In genomic region chr8:75194473-75195071, GRCm38 (mm10) we compare ENCODE assay signal across 14 mouse cellular contexts. TPM values are rescaled to one million over a fixed set of nuclear protein-coding genes. Genes with fewer than 3 reads are reported as not detected.
DNase-seq lines count a peak whose midpoint lies in the region; ATAC-seq and TF ChIP-seq lines count a peak whose summit lies in the region.
"Had no signal": no experiment of that assay in that cellular context is flagged by ENCODE, and none has a peak within 500 bp of the region (broad histone marks: within the 10 kb centered on the region; RNA-seq: fewer than 3 reads in every experiment).

No protein-coding gene starts in this region.

- H3K9ac ChIP-seq in heart, postnatal 0 days (replicated peaks; ENCODE audit: low read depth, low read length), result no peak overlapping the region
- no peak overlapping the region for H3K9ac ChIP-seq in lung, embryonic 16.5 days (ENCODE audit: low read length)
- no peak overlapping the region for H3K9ac ChIP-seq in lung, postnatal 0 days (replicated peaks; ENCODE audit: low read depth)
- no peak overlapping the region for H3K9ac ChIP-seq in stomach, postnatal 0 days (ENCODE audit: low read length)
- H3K9ac ChIP-seq: embryonic facial prominence, embryonic 13.5 days; limb, embryonic 15.5 days had no signal

- no peaks in the 10 kb centered on the region for H3K27me3 ChIP-seq in heart, postnatal 0 days (ENCODE audit: control insufficient read depth, insufficient read depth, low read length)
- H3K27me3 ChIP-seq in lung, embryonic 16.5 days (ENCODE audit: control insufficient read depth, insufficient read depth, low read depth, low read length), result no peaks in the 10 kb centered on the region
- no peaks in the 10 kb centered on the region for H3K27me3 ChIP-seq in lung, postnatal 0 days (replicated peaks; ENCODE audit: insufficient read depth, low read length)
- H3K27me3 ChIP-seq in stomach, postnatal 0 days (ENCODE audit: control insufficient read depth, insufficient read depth, low read length), result no peaks in the 10 kb centered on the region
- H3K27me3 ChIP-seq: embryonic facial prominence, embryonic 13.5 days; limb, embryonic 15.5 days had no signal

- peak; percentile 31; the same call in 1 of the 2 replicates for ATAC-seq in heart, postnatal 0 days (ENCODE audit: insufficient read depth, low read depth)
- 0 out of 2 replicates have a peak, but pooled peaks have one; percentile 12 for ATAC-seq in lung, embryonic 16.5 days (ENCODE audit: low read depth)
- no peak for ATAC-seq in lung, postnatal 0 days
- 0 out of 2 replicates have a peak, but pooled peaks have one; percentile 29 for ATAC-seq in stomach, postnatal 0 days (ENCODE audit: low FRiP score, low TSS enrichment)
- no peak for ATAC-seq in inflammation-experienced regulatory T-cells, adult 6 months

- no peaks in the 10 kb centered on the region for H3K36me3 ChIP-seq in heart, postnatal 0 days (replicated peaks; ENCODE audit: control insufficient read depth, insufficient read depth, low read length)
- H3K36me3 ChIP-seq in lung, embryonic 16.5 days (ENCODE audit: control insufficient read depth, insufficient read depth, low read length), result no peaks in the 10 kb centered on the region
- H3K36me3 ChIP-seq in lung, postnatal 0 days (ENCODE audit: insufficient read depth, low read length), result no peaks in the 10 kb centered on the region
- H3K36me3 ChIP-seq in stomach, postnatal 0 days (ENCODE audit: control insufficient read depth, insufficient read depth, low read length), result no peaks in the 10 kb centered on the region
- H3K36me3 ChIP-seq: embryonic facial prominence, embryonic 13.5 days; limb, embryonic 15.5 days had no signal

- TF ChIP-seq EP300 in heart, postnatal 0 days (IDR thresholded peaks at IDR 0.05; ENCODE audit: low read depth), result no peak
- TF ChIP-seq EP300 in lung, postnatal 0 days (IDR thresholded peaks at IDR 0.05), result no peak
- no peak for TF ChIP-seq EP300 in stomach, postnatal 0 days (optimal IDR thresholded peaks at IDR 0.05)

- 43% methylated on average over 4 of the region's 4 CpGs for WGBS in heart, postnatal 0 days
- 36% methylated on average over 4 of the region's 4 CpGs for WGBS in lung, embryonic 16.5 days
- 42% methylated on average over 4 of the region's 4 CpGs for WGBS in lung, postnatal 0 days
- WGBS in stomach, postnatal 0 days, result 49% methylated on average over 4 of the region's 4 CpGs

- H3K4me1 ChIP-seq in heart, postnatal 0 days (ENCODE audit: control insufficient read depth, insufficient read depth), result peaks cover 1% of the 10 kb centered on the region; the same call in 1 of the 2 replicates
- peaks cover 5% of the 10 kb centered on the region for H3K4me1 ChIP-seq in lung, embryonic 16.5 days (replicated peaks; ENCODE audit: control insufficient read depth, insufficient read depth, low read length)
- no peaks in the 10 kb centered on the region for H3K4me1 ChIP-seq in lung, postnatal 0 days (ENCODE audit: insufficient read depth, low read depth, low read length)
- H3K4me1 ChIP-seq in stomach, postnatal 0 days (replicated peaks; ENCODE audit: control insufficient read depth, insufficient read depth), result no peaks in the 10 kb centered on the region
- H3K4me1 ChIP-seq: embryonic facial prominence, embryonic 13.5 days; limb, embryonic 15.5 days had no signal

- H3K4me2 ChIP-seq in heart, postnatal 0 days (ENCODE audit: low read depth, low read length), result no peak overlapping the region
- H3K4me2 ChIP-seq in lung, embryonic 16.5 days (ENCODE audit: low read depth, low read length), result no peak overlapping the region
- H3K4me2 ChIP-seq in lung, postnatal 0 days (replicated peaks; ENCODE audit: low read depth, low read length), result no peak overlapping the region
- no peak overlapping the region for H3K4me2 ChIP-seq in stomach, postnatal 0 days (replicated peaks; ENCODE audit: low read depth)
- H3K4me2 ChIP-seq: embryonic facial prominence, embryonic 13.5 days; limb, embryonic 15.5 days had no signal

- no peaks in the 10 kb centered on the region for H3K9me3 ChIP-seq in heart, postnatal 0 days (replicated peaks; ENCODE audit: control insufficient read depth, low read length)
- H3K9me3 ChIP-seq in lung, embryonic 16.5 days (ENCODE audit: control insufficient read depth, low read length), result no peaks in the 10 kb centered on the region
- H3K9me3 ChIP-seq in lung, postnatal 0 days (ENCODE audit: low read length), result no peaks in the 10 kb centered on the region
- no peaks in the 10 kb centered on the region for H3K9me3 ChIP-seq in stomach, postnatal 0 days (ENCODE audit: control insufficient read depth, low read length)
- H3K9me3 ChIP-seq: embryonic facial prominence, embryonic 13.5 days; limb, embryonic 15.5 days had no signal

- TF ChIP-seq CTCF in heart, postnatal 0 days (IDR thresholded peaks at IDR 0.05; ENCODE audit: low read depth), result no peak
- no peak for TF ChIP-seq CTCF in lung, postnatal 0 days (IDR thresholded peaks at IDR 0.05)
- TF ChIP-seq CTCF in stomach, postnatal 0 days (IDR thresholded peaks at IDR 0.05; ENCODE audit: low read depth), result no peak

- DNase-seq in heart, postnatal 0 days (ENCODE audit: low spot score), result peak; percentile 27
- DNase-seq in heart, adult 11 months, result no peak
- DNase-seq in lung, postnatal 0 days (ENCODE audit: low spot score), result no peak
- peak; percentile 29 for DNase-seq in adrenal gland, postnatal 25 days
- no peak for DNase-seq in stomach, postnatal 0 days (ENCODE audit: low spot score)
- DNase-seq in retina, embryonic 14.5 days (ENCODE audit: low spot score), result no peak
- DNase-seq: cerebellum, adult 9-10 months; lung, postnatal 4 days; thymus, postnatal 14 days had no signal

- no peak overlapping the region for H3K27ac ChIP-seq in heart, postnatal 0 days (ENCODE audit: low read depth)
- no peak overlapping the region for H3K27ac ChIP-seq in lung, embryonic 16.5 days (ENCODE audit: low read length)
- H3K27ac ChIP-seq in lung, postnatal 0 days (ENCODE audit: low read length), result no peak overlapping the region
- H3K27ac ChIP-seq in stomach, postnatal 0 days (replicated peaks), result no peak overlapping the region
- H3K27ac ChIP-seq: embryonic facial prominence, embryonic 13.5 days; limb, embryonic 15.5 days had no signal

- no peak overlapping the region for H3K4me3 ChIP-seq in heart, postnatal 0 days (ENCODE audit: low read depth, low read length)
- no peak overlapping the region for H3K4me3 ChIP-seq in lung, embryonic 16.5 days (ENCODE audit: low read length)
- no peak overlapping the region for H3K4me3 ChIP-seq in lung, postnatal 0 days (ENCODE audit: low read depth, low read length)
- no peak overlapping the region for H3K4me3 ChIP-seq in stomach, postnatal 0 days (ENCODE audit: low read depth, low read length)
- H3K4me3 ChIP-seq: embryonic facial prominence, embryonic 13.5 days; limb, embryonic 15.5 days had no signal

RNA-seq across cellular contexts. Expression of gene Rasd2, which starts 19.2 kb away (rescaled TPM):
- 2.0 and 4.0 TPM in 2 replicates for total RNA-seq in heart, postnatal 0 days (2014; rRNA removed; ENCODE audit: low replicate concordance)
- polyA plus RNA-seq in heart, postnatal 0 days (2015; fragmentation: Nextera tagmentation; extraction: Ambion mirVana), result 0.63 and 0.68 TPM in 2 replicates
- polyA plus RNA-seq in lung, embryonic 16.5 days (2015; fragmentation: Nextera tagmentation; extraction: Ambion mirVana), result 0.59 and 1.1 TPM in 2 replicates
- polyA plus RNA-seq in lung, postnatal 0 days (2015; fragmentation: Nextera tagmentation; extraction: Ambion mirVana), result 1.1 and 1.4 TPM in 2 replicates
- 2.0 and 3.4 TPM in 2 replicates for total RNA-seq in adrenal gland, postnatal 25 days (2021)
- 1.2 and 1.8 TPM in 2 replicates for polyA plus RNA-seq in stomach, postnatal 0 days (2015; fragmentation: Nextera tagmentation; extraction: Ambion mirVana)
- under 1 TPM in 1 of 3 experiments, not detected in 2; 0.41 TPM for polyA plus RNA-seq in inflammation-experienced regulatory T-cells, adult 6 months (2017; shearing (Covaris generic))
- total RNA-seq: granulocyte monocyte progenitor cell, adult 5-6 weeks had no signal

Comparison
In these comparisons a context has a peak if more than half of its experiments do, and no peak if none do; other contexts are left out.
1. ATAC-seq: peak in heart, postnatal 0 days (single experiment), lung, embryonic 16.5 days (single experiment) and stomach, postnatal 0 days (single experiment); none in lung, postnatal 0 days (single experiment) and inflammation-experienced regulatory T-cells, adult 6 months (single experiment).
2. DNase-seq: peak in heart, postnatal 0 days (single experiment) and adrenal gland, postnatal 25 days (single experiment); none in heart, adult 11 months (single experiment), lung, postnatal 0 days (single experiment), stomach, postnatal 0 days (single experiment) and retina, embryonic 14.5 days (single experiment).